In genomic region chr5:36040398-36041235, GRCm38 (mm10) we compare ENCODE assay signal across 8 mouse cellular contexts.
DNase-seq lines count a peak whose midpoint lies in the region; ATAC-seq lines count a peak whose summit lies in the region.

No protein-coding gene starts in this region.

- no peak for DNase-seq in kidney, adult 11 months
- peak; percentile 39 to 68 for DNase-seq in adrenal gland, adult (ENCODE audit: inconsistent age in 2 of 2, low spot score in 1 of 2)
- DNase-seq in forebrain, embryonic 14.5 days (ENCODE audit: low spot score): peak; percentile 90
- DNase-seq in layer of hippocampus, adult 9-10 months (ENCODE audit: low spot score): no peak

- no peak overlapping the region for H3K27ac ChIP-seq in kidney, embryonic 14.5 days (ENCODE audit: low read depth, low read length)
- peak overlapping the region; percentile 77 for H3K27ac ChIP-seq in forebrain, embryonic 14.5 days (ENCODE audit: low read depth, low read length)
- H3K27ac ChIP-seq in hindbrain, embryonic 13.5 days: peak overlapping the region; percentile 68
- peak overlapping the region; percentile 73 for H3K27ac ChIP-seq in midbrain, embryonic 15.5 days

- H3K27me3 ChIP-seq in kidney, embryonic 14.5 days (ENCODE audit: control insufficient read depth, insufficient read depth, low read length): no peaks in the 10 kb centered on the region
- no peaks in the 10 kb centered on the region for H3K27me3 ChIP-seq in forebrain, embryonic 14.5 days (replicated peaks; ENCODE audit: control insufficient read depth, insufficient read depth, low read length)
- peaks cover 4% of the 10 kb centered on the region for H3K27me3 ChIP-seq in hindbrain, embryonic 13.5 days
- no peaks in the 10 kb centered on the region for H3K27me3 ChIP-seq in midbrain, embryonic 15.5 days (replicated peaks)

- H3K4me3 ChIP-seq in kidney, embryonic 14.5 days (ENCODE audit: low read length): no peak overlapping the region
- H3K4me3 ChIP-seq in forebrain, embryonic 14.5 days (ENCODE audit: low read depth, low read length): no peak overlapping the region
- H3K4me3 ChIP-seq in hindbrain, embryonic 13.5 days: no peak overlapping the region
- H3K4me3 ChIP-seq in midbrain, embryonic 15.5 days: no peak overlapping the region

- no peaks in the 10 kb centered on the region for H3K4me1 ChIP-seq in kidney, embryonic 14.5 days (ENCODE audit: control insufficient read depth, insufficient read depth, low read length)
- peaks cover 14% of the 10 kb centered on the region for H3K4me1 ChIP-seq in forebrain, embryonic 14.5 days (ENCODE audit: control insufficient read depth, insufficient read depth, low read length)
- peaks cover 25% of the 10 kb centered on the region for H3K4me1 ChIP-seq in hindbrain, embryonic 13.5 days (replicated peaks)
- peaks cover 21% of the 10 kb centered on the region for H3K4me1 ChIP-seq in midbrain, embryonic 15.5 days

- H3K9me3 ChIP-seq in kidney, embryonic 14.5 days (ENCODE audit: control insufficient read depth, low read length): no peaks in the 10 kb centered on the region
- no peaks in the 10 kb centered on the region for H3K9me3 ChIP-seq in forebrain, embryonic 14.5 days (replicated peaks; ENCODE audit: control insufficient read depth, low read length)
- no peaks in the 10 kb centered on the region for H3K9me3 ChIP-seq in hindbrain, embryonic 13.5 days
- H3K9me3 ChIP-seq in midbrain, embryonic 15.5 days: no peaks in the 10 kb centered on the region

- H3K4me2 ChIP-seq in kidney, embryonic 14.5 days (replicated peaks; ENCODE audit: low read depth, low read length): no peak overlapping the region
- H3K4me2 ChIP-seq in forebrain, embryonic 14.5 days (ENCODE audit: low read length): 0 out of 2 replicates have a peak overlapping the region, but pooled peaks have one; percentile 5
- H3K4me2 ChIP-seq in hindbrain, embryonic 13.5 days: no peak overlapping the region
- no peak overlapping the region for H3K4me2 ChIP-seq in midbrain, embryonic 15.5 days

- peak; percentile 44; the same call in 1 of the 2 replicates for ATAC-seq in kidney, embryonic 14.5 days (ENCODE audit: low FRiP score, low TSS enrichment)
- ATAC-seq in forebrain, embryonic 14.5 days: peak; percentile 92
- ATAC-seq in hindbrain, embryonic 13.5 days (ENCODE audit: low FRiP score): peak; percentile 82
- ATAC-seq in midbrain, embryonic 15.5 days (replicated peaks): peak; percentile 79
- no peak for ATAC-seq in monocyte, adult 5-6 weeks (replicated peaks; ENCODE audit: insufficient number of reproducible peaks, low FRiP score, low TSS enrichment, poor library complexity, severe bottlenecking)

- WGBS in kidney, embryonic 14.5 days: 69% methylated on average over 13 of the region's 13 CpGs
- WGBS in forebrain, embryonic 14.5 days: 44% methylated on average over 13 of the region's 13 CpGs
- WGBS in hindbrain, embryonic 13.5 days: 56% methylated on average over 13 of the region's 13 CpGs
- 48% methylated on average over 13 of the region's 13 CpGs for WGBS in midbrain, embryonic 15.5 days

- no peaks in the 10 kb centered on the region for H3K36me3 ChIP-seq in kidney, embryonic 14.5 days (ENCODE audit: control insufficient read depth, insufficient read depth, low read length)
- no peaks in the 10 kb centered on the region for H3K36me3 ChIP-seq in forebrain, embryonic 14.5 days (ENCODE audit: control insufficient read depth, insufficient read depth, low read length)
- H3K36me3 ChIP-seq in hindbrain, embryonic 13.5 days: peaks cover 14% of the 10 kb centered on the region; the same call in 1 of the 2 replicates
- 0 out of 2 replicates have a peak, but pooled peaks cover 13% of the 10 kb centered on the region for H3K36me3 ChIP-seq in midbrain, embryonic 15.5 days (replicated peaks)

- H3K9ac ChIP-seq in kidney, embryonic 14.5 days (ENCODE audit: low read depth, low read length): no peak overlapping the region
- no peak overlapping the region; the same call in 1 of the 2 replicates for H3K9ac ChIP-seq in forebrain, embryonic 14.5 days (ENCODE audit: low read length)
- no peak overlapping the region for H3K9ac ChIP-seq in hindbrain, embryonic 13.5 days
- no peak overlapping the region for H3K9ac ChIP-seq in midbrain, embryonic 15.5 days

Comparison
In these comparisons a context has a peak if more than half of its experiments do, and no peak if none do; other contexts are left out.
1. DNase-seq: peak in adrenal gland, adult (2 of 2) and forebrain, embryonic 14.5 days (single experiment); none in kidney, adult 11 months (single experiment) and layer of hippocampus, adult 9-10 months (single experiment).